Mouse (Mus musculus): ENCODE measurements at regions not wholly inside any gene's neighbourhood (a gene's known extent, or its start where the extent isn't known, plus 50 kb on each side); places are given as distances from the start of the nearest gene placed in this dataset.
"Not testable (repeated sequence)": the region's sequence is repeated elsewhere in the genome, so short reads cannot be mapped to it uniquely, and the experiment has no call there.

DNA sequence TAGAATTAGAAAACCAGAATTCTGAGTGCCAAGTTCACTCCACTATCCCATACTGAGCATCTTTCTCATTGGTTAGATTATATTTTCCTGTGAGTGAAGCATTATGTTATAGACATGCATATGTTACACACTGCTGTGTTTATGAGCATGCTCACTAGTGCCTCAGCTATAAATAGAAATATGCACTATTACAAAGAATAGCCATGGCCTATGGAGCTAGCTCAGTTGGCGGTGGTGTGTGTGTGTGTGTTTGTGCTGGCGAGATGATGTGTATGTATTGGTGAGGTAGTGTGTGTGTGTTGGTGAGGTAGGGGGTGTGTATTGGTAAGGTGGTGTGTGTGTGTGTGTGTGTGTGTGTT lies 106.2 kb downstream of the Sec31a start:
- intact Hi-C loops (cut with DNase I): no loop called here
- no peak for DNase-seq

DNA sequence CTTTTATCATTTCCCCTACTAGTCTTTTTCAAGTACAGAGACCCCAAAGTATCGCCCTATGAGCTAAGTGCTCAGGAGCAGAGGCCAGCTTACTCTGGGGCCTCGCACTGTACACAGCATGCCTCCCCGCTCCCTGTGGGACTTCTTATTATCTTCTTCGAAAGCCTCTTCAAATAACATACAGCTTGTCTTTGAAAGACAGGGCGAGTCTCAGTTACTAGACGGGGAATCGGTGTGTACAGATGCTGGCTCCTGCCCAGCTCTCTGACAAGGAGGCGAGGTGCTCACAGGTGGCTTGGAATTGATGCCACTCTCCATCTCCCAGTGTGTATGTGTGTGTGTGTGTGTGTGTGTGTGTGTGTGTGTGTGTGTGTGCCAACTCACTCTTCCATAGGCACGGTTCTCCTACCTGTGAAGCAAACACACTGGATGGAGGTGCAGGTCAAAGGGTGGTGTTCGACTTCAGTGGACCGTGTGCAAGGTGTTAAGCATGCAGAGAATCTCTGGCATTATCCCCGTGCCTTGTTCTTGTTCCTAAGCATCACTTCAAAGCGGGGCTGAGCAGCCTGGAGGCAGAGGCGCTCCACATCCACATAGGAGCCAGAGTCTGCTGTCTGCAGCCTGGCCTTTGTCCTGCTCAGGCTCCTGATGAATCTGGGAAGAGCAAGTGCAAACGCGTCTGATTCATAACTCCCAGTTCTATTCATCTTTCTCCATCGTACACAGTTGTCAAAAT lies 106.8 kb downstream of the Sec31a start:
- intact Hi-C loops (cut with DNase I): no loop called here

DNA sequence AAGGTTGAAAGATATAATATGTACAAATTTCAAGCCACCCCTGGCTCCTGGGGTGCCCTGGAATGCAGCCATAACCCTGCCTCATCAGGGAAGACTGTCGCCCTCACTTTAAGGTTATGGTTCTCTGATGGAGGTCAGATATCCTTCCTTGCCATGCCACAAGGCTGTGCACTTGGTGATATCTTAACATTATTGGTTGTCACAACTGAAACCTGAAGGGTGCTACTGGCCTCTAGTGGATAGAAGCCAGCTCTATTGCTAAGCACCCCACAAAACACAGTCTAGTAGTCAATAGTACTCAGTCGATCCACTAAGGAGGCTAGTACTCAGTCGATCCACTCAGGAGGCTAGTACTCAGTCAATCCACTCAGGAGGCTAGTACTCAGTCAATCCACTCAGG lies 111.6 kb downstream of the Sec31a start:
- intact Hi-C loops (cut with DNase I): loop anchor here (5.0 kb wide), 1 partner anchor 232 kb away; no protein-coding TSS in a partner anchor
- no peak for DNase-seq

More for the DNA sequence above, 106.8 kb downstream of the Sec31a start:
- no peak for DNase-seq

DNA sequence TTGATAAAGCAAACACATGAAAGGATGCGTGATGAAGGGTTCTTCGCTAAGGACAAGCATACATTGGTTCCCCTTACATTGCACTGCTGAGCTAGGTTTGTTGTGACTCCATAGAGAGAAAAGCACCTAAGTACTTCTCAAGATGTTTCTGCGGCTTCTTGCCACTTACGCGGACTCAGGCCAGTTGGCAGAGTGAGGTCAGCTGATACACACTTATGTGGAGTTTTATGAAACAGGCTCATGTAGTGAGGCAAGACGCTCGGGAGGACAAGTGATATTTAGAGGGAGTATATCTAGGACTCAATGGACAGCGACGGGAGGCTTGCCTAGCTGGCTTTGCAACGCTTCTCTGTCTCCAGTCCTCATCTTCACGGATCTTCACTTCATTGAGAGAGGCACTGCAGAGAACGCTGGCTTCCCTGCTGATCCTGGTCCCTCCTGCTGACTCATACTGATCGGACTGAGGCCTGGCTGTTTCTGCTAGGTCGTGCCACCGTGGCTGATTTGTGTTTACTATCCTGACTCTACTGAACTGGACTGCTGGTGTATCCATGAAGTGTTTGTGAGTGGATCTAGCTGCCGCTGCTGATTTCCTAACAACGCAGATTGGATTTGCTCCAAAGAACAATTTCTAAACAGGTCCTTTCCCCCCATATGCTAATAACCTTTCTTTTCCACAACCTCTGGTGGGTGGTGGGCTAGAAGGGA lies 113.8 kb downstream of the Sec31a start:
- no peak for DNase-seq
- intact Hi-C loops (cut with DNase I): loop anchor here (5.0 kb wide), 1 partner anchor 230 kb away; no protein-coding TSS in a partner anchor

DNA sequence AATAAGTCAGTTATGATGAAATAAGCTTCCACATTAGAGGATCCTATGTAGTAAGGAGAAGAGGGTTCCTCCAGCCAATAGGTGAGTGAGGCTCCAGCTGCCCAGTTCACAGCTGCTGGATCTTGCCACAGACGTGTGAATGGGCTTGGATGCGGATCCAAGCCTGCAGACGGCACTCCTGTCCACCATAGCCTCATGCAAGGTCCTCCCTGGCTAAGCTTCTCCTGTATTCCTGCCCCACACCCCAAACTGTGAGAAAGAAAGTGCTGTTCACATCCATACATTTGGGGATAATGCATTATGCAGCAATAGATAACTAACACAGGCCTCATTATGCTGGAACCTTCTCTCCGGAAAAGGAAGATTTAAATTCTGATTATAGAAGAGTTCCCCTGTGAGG lies 116.9 kb downstream of the Sec31a start:
- intact Hi-C loops (cut with DNase I): no loop called here
- DNase-seq: no peak

DNA sequence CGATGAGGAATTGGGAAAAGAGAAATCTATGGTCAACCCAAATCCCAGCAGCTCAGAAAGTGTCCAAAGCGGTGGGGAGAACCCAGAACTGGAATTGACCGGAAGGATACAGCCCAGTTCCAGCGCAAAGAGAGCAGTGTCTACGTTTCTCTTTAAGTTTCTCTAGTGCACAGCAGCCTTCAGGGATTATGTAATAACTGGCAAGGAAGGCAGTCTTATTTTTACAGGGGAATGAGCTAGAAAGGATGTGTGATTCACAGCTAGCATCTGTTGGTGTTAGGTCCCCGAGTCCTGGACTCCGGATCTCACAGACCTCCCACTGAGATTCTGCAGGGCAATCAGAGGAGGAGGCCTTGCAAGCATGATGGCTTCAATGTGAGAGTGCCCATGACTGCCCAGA lies 121.8 kb downstream of the Sec31a start:
- intact Hi-C loops (cut with DNase I): no loop called here
- no peak for DNase-seq

DNA sequence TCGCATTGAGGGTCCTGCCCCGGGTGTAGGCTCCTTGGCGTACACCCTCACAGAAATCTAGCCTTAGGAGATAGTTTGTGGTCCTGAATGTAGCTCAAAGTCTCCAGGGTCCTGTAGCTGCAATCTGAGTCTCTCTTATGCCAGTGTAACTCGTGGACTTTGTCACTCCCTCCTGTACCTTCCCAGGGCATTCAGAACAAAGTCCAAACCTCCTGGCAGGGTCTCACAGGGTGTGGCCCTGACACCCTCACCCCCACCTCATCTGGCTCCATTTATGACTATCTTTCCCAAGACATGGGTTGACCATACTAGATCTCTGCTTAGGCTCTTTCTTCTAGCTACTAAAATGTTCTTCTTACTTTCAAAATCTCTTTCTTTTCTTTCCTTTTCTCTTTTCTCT lies 120.6 kb upstream of the Tmem150c start:
- DNase-seq: no peak
- intact Hi-C loops (cut with DNase I): no loop called here

DNA sequence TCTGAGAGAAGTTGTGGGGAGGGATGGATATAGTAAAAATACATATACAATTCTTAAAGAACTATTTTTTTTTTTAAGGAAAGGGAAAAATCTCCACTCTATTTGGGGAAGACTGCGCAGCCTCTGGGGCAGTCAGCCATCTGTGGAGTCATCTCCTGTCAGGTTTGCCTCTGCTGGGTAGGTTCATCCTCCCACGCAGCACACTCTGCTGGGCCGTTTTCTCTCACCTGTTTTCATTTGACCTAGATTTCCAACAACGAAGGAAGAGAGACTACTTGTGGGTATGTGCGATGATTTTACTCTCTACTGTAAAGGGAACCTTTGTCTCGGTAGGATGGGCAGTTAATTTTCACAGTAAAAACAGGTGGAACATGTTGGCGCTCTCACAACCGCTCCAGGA lies 119.9 kb upstream of the Tmem150c start:
- intact Hi-C loops (cut with DNase I): no loop called here
- DNase-seq: no peak

DNA sequence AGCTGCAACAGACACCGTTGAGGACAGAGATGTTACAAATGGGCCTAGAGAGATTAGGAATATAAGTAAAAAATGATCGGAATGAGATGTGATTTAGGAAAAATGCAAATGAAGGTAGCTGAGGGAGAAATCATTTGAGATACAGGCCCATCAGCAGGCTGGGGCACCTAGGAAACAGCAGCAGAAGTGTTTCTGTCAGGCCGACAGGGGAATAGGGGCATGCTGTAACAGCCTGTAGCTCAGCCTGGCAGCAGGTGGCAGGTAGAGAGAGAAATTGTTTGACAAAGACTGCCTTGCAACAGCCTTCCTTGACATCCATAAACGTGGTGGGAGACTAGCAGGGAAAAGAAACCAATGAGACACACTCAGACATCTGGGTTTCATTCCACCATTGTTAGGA lies 115.1 kb upstream of the Tmem150c start:
- intact Hi-C loops (cut with DNase I): no loop called here
- DNase-seq: no peak

DNA sequence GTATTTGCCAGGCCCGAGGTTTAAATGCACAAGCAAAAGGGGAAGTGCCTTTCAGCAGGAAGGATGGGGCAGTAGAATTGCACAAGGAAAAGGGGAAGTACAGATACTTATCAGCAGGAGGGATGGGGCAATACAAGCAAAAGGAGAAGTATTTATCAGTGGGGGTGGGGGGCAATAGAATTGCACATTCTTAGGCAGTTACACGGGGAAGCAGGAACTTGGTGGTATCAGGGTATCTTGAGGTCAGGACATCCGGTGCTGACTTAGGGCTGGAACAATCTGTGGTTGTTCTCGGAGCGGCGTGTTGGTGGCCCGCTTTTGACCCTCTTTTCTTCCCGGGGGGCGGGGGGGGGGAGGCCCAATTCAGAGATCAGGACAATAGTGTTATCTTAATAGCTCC lies 112.4 kb upstream of the Tmem150c start:
- DNase-seq; intact Hi-C loops (cut with DNase I): not testable (repeated sequence)

DNA sequence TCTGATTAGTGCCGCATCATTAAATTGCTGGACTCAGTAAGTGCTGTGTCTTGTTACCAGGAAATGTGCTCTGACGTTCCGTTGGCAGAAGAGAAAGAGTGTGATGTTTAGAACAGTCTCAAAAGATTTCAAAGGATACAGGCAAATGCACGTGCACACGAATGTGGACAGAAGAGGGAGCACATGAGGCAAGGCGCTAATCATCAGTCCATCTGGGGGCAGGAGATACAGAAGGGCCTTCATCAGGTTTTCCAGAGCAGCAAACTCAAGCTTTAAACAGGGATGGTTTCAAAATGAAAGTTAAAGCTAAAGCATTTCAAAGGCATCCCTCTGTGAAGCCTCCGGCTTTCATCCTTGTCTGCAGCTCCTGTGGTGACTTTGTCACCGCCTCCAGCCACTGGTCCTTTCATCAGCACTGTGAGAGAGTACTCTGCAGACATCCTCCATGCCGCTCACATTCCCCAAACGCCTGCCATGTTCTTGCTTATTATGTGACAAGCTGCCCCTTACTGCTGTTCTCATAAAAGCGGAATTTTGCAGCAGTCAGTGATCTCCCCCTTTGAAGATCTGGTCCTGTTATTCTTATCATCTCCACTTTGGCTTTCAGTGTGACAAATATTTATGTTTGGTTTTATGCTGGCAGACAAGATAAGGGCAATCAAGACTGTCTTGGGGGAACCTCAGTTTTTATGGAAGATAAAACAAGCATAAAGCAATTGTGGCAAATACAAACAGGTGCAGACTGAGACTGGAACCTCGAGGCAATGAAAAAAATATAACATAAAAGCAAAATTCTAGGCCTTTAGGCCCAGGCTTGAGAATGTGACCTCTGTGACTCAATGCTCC lies 111.5 kb upstream of the Tmem150c start:
- intact Hi-C loops (cut with DNase I): no loop called here
- DNase-seq: no peak

DNA sequence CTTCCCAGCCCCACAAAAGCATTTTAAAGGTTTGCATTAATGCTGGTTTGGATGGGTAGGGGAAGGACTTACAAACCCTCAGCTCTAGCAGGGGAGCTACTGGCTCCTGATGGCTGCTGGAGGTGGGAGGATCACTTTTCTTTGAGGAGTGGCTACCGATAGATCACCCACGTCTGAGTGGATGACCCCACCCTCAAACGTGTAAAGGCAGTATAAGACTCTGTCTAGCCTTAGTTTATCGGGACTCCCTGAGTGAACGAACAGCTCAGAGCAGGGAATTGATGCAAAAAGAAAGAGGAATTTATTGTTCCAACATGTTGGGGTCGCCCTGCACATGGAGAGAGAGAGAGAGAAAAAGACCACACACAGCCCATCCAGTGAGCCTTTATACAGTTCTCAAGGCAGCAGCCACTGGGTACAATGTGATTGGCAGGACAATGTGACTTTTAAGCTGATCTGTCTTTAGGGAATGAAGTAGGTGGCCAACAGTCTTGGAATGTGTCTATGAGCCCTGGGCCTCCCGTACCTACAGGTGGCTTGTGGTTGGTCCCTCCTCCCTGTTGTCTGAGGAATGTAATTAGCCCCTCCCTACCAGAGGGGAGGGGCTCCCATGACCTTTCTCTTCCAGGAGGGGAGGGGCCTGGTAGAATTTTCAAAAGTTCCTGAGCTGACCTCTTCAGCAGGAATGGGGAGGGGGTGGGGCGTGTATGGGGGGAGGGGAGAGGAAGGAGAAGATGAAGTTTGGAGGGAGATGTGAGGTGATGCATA lies 108.7 kb upstream of the Tmem150c start:
- intact Hi-C loops (cut with DNase I): no loop called here
- no peak for DNase-seq

DNA sequence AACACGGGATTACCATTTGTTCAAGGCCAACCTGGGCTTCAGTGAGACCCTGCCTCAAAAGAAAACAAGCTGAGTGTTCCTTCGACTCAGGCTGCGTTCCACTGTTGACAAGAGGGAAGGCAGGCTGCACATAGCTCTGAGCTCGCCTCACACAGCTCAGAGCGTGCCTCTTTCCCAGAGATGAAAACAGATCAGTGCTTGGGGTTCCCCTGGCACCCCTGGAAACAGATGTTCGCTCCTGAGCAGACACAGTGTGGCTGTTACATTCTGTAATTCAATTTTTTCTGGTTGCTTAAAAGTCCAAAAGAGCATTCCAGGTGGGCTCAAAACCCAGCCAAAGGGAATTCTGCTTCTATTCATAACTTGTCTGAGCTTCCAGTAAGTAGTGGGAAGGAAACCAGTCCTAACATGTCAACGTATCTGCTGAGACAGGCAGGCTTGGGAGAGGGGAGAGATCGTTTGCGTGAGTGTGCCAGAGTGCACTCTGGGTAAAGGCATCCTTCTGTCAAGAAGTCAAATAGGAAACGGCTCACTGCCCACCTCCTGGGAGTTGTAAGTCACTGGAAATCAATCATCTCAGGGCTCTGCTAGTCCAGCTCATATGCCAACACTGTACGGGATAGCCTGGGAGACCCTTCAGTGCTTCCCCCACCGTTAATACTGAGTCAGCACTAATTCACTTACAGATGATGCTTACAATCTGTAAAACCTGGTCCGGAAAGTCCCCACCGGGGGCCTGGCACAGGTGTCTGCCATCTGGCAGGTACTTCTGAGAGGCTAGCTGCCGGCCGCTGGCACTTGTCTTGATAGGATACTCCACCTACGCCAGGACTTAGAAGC lies 107.3 kb upstream of the Tmem150c start:
- DNase-seq: peak; percentile 78
- intact Hi-C loops (cut with DNase I): no loop called here

DNA sequence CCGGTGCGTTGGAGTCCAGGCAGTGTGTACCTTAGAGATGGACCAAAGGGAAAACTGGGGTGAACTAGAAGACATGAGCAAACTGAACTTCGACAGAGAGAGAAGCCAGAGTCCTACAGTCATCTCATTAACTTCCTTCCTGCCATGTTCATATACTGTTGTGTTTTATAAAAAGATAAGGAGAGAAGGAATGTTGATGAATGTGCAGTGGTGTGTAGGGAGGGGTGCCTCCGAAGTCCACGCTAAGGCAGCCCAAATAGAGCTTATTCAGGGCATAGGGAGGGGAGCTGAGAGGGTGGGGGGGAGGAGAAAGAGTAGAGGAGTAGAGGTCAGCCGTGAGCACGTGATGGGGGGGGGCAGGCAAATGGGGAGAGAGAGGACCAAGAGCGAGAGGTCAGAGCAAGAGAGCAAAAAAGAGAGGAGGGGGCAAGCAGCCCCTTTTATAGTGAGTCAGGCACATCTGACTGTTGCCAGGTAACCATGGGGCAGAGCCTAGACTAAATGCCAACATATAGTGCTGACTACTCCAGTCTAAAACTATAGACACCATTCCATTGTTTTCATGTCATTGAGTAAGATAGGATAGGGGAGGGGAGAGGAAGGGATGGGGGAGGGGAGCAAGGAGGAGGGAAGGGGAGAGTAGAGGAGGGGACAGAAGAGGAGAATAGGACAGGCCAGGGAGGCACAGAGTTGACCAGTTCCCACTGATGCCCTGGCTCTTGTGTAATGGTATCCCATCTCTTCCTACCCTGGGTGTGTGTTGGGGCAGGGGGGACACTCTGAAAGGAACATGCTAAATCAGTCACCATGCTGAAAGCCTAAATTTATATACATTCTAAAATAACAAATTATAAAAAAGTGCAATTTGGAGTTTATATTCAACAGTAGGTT lies 100.4 kb upstream of the Tmem150c start:
- no peak for DNase-seq
- intact Hi-C loops (cut with DNase I): no loop called here

DNA sequence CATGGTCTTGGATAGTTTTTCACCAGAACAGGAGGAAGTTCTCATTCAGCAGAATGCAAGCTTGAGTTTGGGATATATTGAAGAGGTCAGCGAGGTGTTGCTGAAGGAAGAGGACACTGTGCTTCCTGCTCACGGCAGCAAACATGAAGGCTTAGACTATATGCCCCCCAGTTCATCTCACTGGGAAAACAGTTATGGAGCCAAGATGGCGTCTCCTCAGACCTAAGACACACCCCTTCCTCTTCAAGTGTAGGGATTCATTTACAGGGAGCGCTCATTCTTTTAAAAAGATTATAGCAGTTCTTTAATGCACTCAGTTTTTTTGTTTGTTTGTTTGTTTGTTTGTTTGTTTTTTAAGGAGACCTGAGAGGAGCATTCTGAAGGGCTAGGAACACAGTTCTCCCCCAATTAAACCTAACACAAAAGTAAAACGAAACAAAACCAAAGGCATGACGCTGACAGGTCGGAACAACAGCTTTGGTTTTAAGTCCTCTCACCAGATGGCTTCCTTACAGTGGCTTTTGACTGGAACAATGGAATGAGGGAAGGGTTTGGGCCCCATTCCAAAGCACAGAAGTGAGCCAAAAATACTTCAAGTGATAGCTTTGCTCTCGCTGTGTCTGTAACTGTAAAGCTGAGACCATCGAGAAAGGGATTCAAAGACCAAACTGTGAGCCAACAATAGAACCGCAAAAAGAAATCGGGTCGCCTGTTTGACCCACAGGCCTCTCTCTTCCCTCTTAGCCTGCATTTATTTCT lies 99.5 kb upstream of the Tmem150c start:
- DNase-seq: peak; percentile 57
- intact Hi-C loops (cut with DNase I): no loop called here

DNA sequence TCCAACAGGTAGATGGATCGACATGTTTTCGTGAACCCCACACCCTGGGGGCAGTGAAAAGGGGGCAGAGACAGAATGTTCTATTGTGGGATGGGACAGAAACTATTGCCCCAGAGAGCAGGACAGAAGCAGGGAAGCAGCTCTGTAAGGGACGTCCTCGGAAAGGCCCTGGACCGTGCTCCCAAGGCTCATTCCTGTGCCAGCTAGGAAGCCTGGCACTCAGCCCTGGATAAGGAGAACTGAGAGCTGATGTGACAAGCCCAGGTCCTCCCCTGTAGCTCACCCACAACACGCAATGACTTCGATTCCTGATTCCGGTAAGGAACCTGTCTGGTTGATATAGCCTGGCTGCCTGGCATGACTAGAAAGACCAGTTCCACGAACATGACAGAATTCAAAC lies 95.7 kb upstream of the Tmem150c start:
- no peak for DNase-seq
- intact Hi-C loops (cut with DNase I): no loop called here

DNA sequence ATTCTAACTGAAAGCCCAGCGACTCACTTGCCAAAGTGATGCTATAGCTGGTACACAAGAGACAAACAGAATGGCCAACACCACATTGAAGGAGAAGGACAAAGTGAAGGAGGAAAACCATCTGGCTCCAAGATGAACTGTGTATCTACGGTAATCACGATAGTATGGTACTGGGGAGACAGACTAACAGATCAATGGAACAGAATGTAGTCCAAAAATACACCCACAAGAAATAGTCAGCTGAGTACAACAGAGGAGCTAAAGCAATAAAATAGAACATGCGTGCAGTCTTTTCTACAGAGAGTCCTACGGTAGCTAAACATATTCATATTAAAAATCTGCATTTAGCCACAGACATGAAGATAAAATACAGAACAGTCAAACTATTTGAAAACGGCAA lies 92.4 kb upstream of the Tmem150c start:
- intact Hi-C loops (cut with DNase I): no loop called here
- DNase-seq: no peak

DNA sequence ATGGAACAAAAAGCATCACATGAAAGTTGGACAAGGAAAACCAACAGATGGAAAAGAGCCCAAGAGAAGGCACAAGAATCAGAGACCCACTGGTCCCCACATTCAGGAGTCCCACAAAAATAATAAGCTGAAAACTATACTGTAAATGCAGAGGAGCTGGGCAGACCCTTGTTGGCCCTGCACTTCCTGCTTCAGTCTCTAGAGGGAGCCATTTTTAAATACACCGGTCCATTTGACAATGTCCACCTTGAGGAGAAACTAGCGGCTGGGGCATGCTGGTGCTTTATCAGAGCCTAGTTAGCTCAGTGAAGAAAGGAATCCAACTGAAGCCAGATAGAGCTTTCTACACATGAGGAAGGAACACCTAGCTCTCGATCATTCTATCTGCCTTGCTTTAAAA lies 90.1 kb upstream of the Tmem150c start:
- DNase-seq: no peak
- intact Hi-C loops (cut with DNase I): no loop called here

Data from left cerebral cortex, postnatal 4 days (tissue).